Mouse (Mus musculus): Measurements from ENCODE around the gene Pde3a. TPM values are rescaled to one million over a fixed set of nuclear protein-coding genes. Genes with fewer than 3 reads are reported as not detected.
A peak's percentile ranks its signal among the peaks of the same experiment; 100 is the strongest.

The Pde3a gene
- total and polyA plus RNA-seq, 2 experiments from 2014 or later = 2.0 to 12.1 TPM

GRCm38 (mm10) chr6:141439965-141440364, 190.9 kb downstream of the Pde3a start:
- H3K9me3 ChIP-seq (ENCODE audit: low read length) = no peaks in the 10 kb centered on the region
- no peak for TF ChIP-seq CTCF (IDR thresholded peaks at IDR 0.05)
- no peak overlapping the region for H3K9ac ChIP-seq (replicated peaks; ENCODE audit: low read length, poor library complexity, severe bottlenecking)
- H3K27me3 ChIP-seq (ENCODE audit: insufficient read depth, low read length) = no peaks in the 10 kb centered on the region
- H3K4me1 ChIP-seq (ENCODE audit: insufficient read depth, low read length) = 0 out of 2 replicates have a peak, but pooled peaks cover 4% of the 10 kb centered on the region
- DNase-seq (ENCODE audit: low spot score) (no peak), ATAC-seq (ENCODE audit: low FRiP score) (no peak)
- no peak overlapping the region for H3K27ac ChIP-seq (ENCODE audit: low read depth, low read length)
- WGBS = 80% methylated on average over 3 of the region's 3 CpGs
- H3K4me3 ChIP-seq (ENCODE audit: low read depth, low read length) = no peak overlapping the region
- no peaks in the 10 kb centered on the region for H3K36me3 ChIP-seq (ENCODE audit: insufficient read depth, low read length)
- no peak overlapping the region for H3K4me2 ChIP-seq (ENCODE audit: low read depth, low read length, poor library complexity, severe bottlenecking)

- H3K4me3 ChIP-seq (ENCODE audit: low read depth, low read length) = no peak overlapping the region
- H3K4me2 ChIP-seq (ENCODE audit: low read depth, low read length, poor library complexity, severe bottlenecking) = no peak overlapping the region
- H3K36me3 ChIP-seq (ENCODE audit: insufficient read depth, low read length) = no peaks in the 10 kb centered on the region
- H3K27me3 ChIP-seq (ENCODE audit: insufficient read depth, low read length) = no peaks in the 10 kb centered on the region
- 11% methylated on average over 3 of the region's 3 CpGs for WGBS
- DNase-seq (ENCODE audit: low spot score) (peak; percentile 91), ATAC-seq (ENCODE audit: low FRiP score) (no peak)
- TF ChIP-seq CTCF (IDR thresholded peaks at IDR 0.05) = peak; percentile 92
- H3K9ac ChIP-seq (replicated peaks; ENCODE audit: low read length, poor library complexity, severe bottlenecking) = no peak overlapping the region
- H3K9me3 ChIP-seq (ENCODE audit: low read length) = no peaks in the 10 kb centered on the region
- H3K4me1 ChIP-seq (ENCODE audit: insufficient read depth, low read length) = no peaks in the 10 kb centered on the region
- H3K27ac ChIP-seq (ENCODE audit: low read depth, low read length) = no peak overlapping the region
These were observed 198.5 kb downstream of the Pde3a start for GRCm38 (mm10) chr6:141447547-141447946.

GRCm38 (mm10) chr6:141448886-141449285, 199.8 kb downstream of the Pde3a start:
- no peak for TF ChIP-seq CTCF (IDR thresholded peaks at IDR 0.05)
- Histone ChIP-seq H3K27me3 (ENCODE audit: insufficient read depth, low read length) (no peaks in the 10 kb centered on the region), H3K4me1 (ENCODE audit: insufficient read depth, low read length) (no peaks in the 10 kb centered on the region), H3K36me3 (ENCODE audit: insufficient read depth, low read length) (no peaks in the 10 kb centered on the region), H3K27ac (ENCODE audit: low read depth, low read length) (no peak overlapping the region), H3K4me2 (ENCODE audit: low read depth, low read length, poor library complexity, severe bottlenecking) (no peak overlapping the region), H3K9ac (replicated peaks; ENCODE audit: low read length, poor library complexity, severe bottlenecking) (no peak overlapping the region), H3K9me3 (ENCODE audit: low read length) (no peaks in the 10 kb centered on the region), H3K4me3 (ENCODE audit: low read depth, low read length) (no peak overlapping the region)
- DNase-seq (ENCODE audit: low spot score) = no peak
- WGBS = 85% methylated on average over 8 of the region's 8 CpGs
- ATAC-seq (ENCODE audit: low FRiP score) = no peak

GRCm38 (mm10) chr6:141455335-141455734, 206.3 kb downstream of the Pde3a start:
- H3K9ac ChIP-seq (replicated peaks; ENCODE audit: low read length, poor library complexity, severe bottlenecking) = no peak overlapping the region
- no peak for DNase-seq (ENCODE audit: low spot score)
- no peak for TF ChIP-seq CTCF (IDR thresholded peaks at IDR 0.05)

GRCm38 (mm10) chr6:141456591-141456990, 207.5 kb downstream of the Pde3a start:
- Histone ChIP-seq H3K9ac (replicated peaks; ENCODE audit: low read length, poor library complexity, severe bottlenecking) (no peak overlapping the region), H3K36me3 (ENCODE audit: insufficient read depth, low read length) (no peaks in the 10 kb centered on the region), H3K4me2 (ENCODE audit: low read depth, low read length, poor library complexity, severe bottlenecking) (no peak overlapping the region), H3K27ac (ENCODE audit: low read depth, low read length) (no peak overlapping the region), H3K27me3 (ENCODE audit: insufficient read depth, low read length) (no peaks in the 10 kb centered on the region), H3K9me3 (ENCODE audit: low read length) (no peaks in the 10 kb centered on the region), H3K4me3 (ENCODE audit: low read depth, low read length) (no peak overlapping the region), H3K4me1 (ENCODE audit: insufficient read depth, low read length) (no peaks in the 10 kb centered on the region)
- 94% methylated on average over 3 of the region's 3 CpGs for WGBS
- TF ChIP-seq CTCF (IDR thresholded peaks at IDR 0.05) = no peak
- ATAC-seq (ENCODE audit: low FRiP score) (no peak), DNase-seq (ENCODE audit: low spot score) (no peak)

More at GRCm38 (mm10) chr6:141455335-141455734, 206.3 kb downstream of the Pde3a start:
- 78% methylated on average over 5 of the region's 5 CpGs for WGBS
- Histone ChIP-seq H3K27ac (ENCODE audit: low read depth, low read length) (no peak overlapping the region), H3K36me3 (ENCODE audit: insufficient read depth, low read length) (no peaks in the 10 kb centered on the region), H3K4me3 (ENCODE audit: low read depth, low read length) (no peak overlapping the region), H3K27me3 (ENCODE audit: insufficient read depth, low read length) (no peaks in the 10 kb centered on the region), H3K4me1 (ENCODE audit: insufficient read depth, low read length) (no peaks in the 10 kb centered on the region), H3K9me3 (ENCODE audit: low read length) (no peaks in the 10 kb centered on the region), H3K4me2 (ENCODE audit: low read depth, low read length, poor library complexity, severe bottlenecking) (no peak overlapping the region)
- no peak for ATAC-seq (ENCODE audit: low FRiP score)

GRCm38 (mm10) chr6:141470251-141470650, 221.2 kb downstream of the Pde3a start:
- DNase-seq (ENCODE audit: low spot score) (no peak), ATAC-seq (ENCODE audit: low FRiP score) (no peak)
- TF ChIP-seq CTCF (IDR thresholded peaks at IDR 0.05) = peak; percentile 33
- Histone ChIP-seq H3K4me1 (ENCODE audit: insufficient read depth, low read length) (no peaks in the 10 kb centered on the region), H3K27ac (ENCODE audit: low read depth, low read length) (no peak overlapping the region), H3K27me3 (ENCODE audit: insufficient read depth, low read length) (no peaks in the 10 kb centered on the region), H3K4me3 (ENCODE audit: low read depth, low read length) (no peak overlapping the region), H3K36me3 (ENCODE audit: insufficient read depth, low read length) (no peaks in the 10 kb centered on the region), H3K9ac (replicated peaks; ENCODE audit: low read length, poor library complexity, severe bottlenecking) (no peak overlapping the region), H3K9me3 (ENCODE audit: low read length) (no peaks in the 10 kb centered on the region), H3K4me2 (ENCODE audit: low read depth, low read length, poor library complexity, severe bottlenecking) (no peak overlapping the region)
- WGBS = 96% methylated on average over 2 of the region's 2 CpGs

Measured in midbrain, postnatal 0 days (tissue).